Mouse (Mus musculus): ENCODE results near the gene Dhrs7b. TPM values are rescaled to one million over a fixed set of nuclear protein-coding genes. Genes with fewer than 3 reads are reported as not detected.

The Dhrs7b gene
- polyA plus RNA-seq, 1 experiment: 6.0 TPM

DNA sequence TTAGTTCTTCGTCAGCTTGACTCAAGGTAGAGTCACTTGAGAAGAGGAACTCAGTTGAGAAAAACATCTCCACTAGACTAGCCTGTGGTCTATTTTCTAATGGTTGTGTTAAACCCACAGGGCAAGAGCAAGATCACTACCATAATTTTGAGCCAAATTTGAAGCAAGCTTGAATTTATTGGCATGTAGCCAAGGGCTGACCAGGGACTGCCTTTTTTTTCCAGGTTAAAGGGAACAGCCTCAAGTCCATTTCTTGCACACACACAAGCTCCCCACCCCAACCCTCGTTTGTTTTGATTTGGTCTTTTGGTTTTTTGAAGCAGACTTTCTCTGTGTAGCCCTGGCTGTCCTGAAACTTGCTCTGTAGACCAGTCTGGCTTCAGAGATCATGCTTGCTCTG, 59.4 kb downstream of the Dhrs7b start:
- DNase-seq (ENCODE audit: low read depth in 1 of 2, low spot score in 2 of 2): no peak
- Histone ChIP-seq H3K27me3 (ENCODE audit: control insufficient read depth, insufficient read depth, low read length) (no peaks in the 10 kb centered on the region), H3K36me3 (ENCODE audit: control insufficient read depth, insufficient read depth, low read length) (no peaks in the 10 kb centered on the region), H3K4me1 (ENCODE audit: control insufficient read depth, insufficient read depth, insufficient read length) (no peaks in the 10 kb centered on the region), H3K27ac (ENCODE audit: insufficient read depth, low read length) (no peak overlapping the region), H3K4me3 (ENCODE audit: extremely low read depth, insufficient read depth, insufficient read length) (no peak overlapping the region)
- TF ChIP-seq CTCF (IDR thresholded peaks at IDR 0.05; ENCODE audit: extremely low read depth, insufficient read depth, insufficient read length, insufficient replicate concordance): no peak
- no peak for TF ChIP-seq POLR2A (IDR thresholded peaks at IDR 0.05; ENCODE audit: low read depth, low read length)
- 52% methylated on average over 2 of the region's 2 CpGs for WGBS

DNA sequence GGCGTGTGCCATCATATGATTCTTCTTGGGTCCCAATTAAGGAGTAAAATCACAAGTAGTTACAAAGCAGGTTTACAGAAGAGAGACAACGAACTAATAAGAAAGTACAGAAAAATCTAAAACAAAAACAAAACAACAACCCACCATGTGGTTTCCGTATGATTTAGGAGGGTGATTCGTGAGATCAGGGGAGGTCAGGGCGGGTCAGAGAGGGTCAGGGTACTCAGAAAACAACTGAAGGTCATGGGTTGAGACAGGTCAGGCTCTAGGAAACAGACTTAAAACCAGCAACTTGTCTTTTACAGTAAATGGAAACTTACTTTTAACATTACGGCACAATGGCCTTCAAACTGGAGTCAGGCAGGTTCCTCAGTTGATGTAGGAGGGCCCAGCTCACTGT, 59.9 kb downstream of the Dhrs7b start:
- no peak for DNase-seq (ENCODE audit: low read depth in 1 of 2, low spot score in 2 of 2)
- 73% methylated on average over 6 of the region's 6 CpGs for WGBS
- Histone ChIP-seq H3K36me3 (ENCODE audit: control insufficient read depth, insufficient read depth, low read length) (no peaks in the 10 kb centered on the region), H3K27me3 (ENCODE audit: control insufficient read depth, insufficient read depth, low read length) (no peaks in the 10 kb centered on the region), H3K4me3 (ENCODE audit: extremely low read depth, insufficient read depth, insufficient read length) (no peak overlapping the region), H3K27ac (ENCODE audit: insufficient read depth, low read length) (no peak overlapping the region), H3K4me1 (ENCODE audit: control insufficient read depth, insufficient read depth, insufficient read length) (no peaks in the 10 kb centered on the region)
- TF ChIP-seq CTCF (IDR thresholded peaks at IDR 0.05; ENCODE audit: extremely low read depth, insufficient read depth, insufficient read length, insufficient replicate concordance) (no peak), POLR2A (IDR thresholded peaks at IDR 0.05; ENCODE audit: low read depth, low read length) (no peak)

DNA sequence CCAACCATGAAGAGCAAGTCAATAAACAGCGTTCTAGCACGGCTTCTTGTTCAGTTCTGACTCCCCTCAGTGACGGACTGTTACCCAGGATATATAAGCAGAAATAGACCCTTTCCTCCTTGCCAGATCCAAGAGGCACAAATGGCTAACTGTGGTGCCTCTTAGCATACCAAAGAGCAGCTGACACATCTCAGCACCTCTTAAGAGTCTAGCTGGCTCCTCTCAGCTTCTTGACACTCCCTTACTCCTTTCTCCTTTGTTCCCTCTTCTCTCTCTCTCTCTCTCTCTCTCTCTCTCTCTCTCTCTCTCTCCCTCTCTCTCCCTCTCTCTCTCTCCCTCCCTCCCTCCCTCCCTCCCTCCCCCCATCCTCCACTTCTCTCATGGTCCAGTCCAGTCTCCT, 60.3 kb downstream of the Dhrs7b start:
- no peaks in the 10 kb centered on the region for H3K4me1 ChIP-seq (ENCODE audit: control insufficient read depth, insufficient read depth, insufficient read length)
- 71% methylated on average over 3 of the region's 3 CpGs for WGBS

DNA sequence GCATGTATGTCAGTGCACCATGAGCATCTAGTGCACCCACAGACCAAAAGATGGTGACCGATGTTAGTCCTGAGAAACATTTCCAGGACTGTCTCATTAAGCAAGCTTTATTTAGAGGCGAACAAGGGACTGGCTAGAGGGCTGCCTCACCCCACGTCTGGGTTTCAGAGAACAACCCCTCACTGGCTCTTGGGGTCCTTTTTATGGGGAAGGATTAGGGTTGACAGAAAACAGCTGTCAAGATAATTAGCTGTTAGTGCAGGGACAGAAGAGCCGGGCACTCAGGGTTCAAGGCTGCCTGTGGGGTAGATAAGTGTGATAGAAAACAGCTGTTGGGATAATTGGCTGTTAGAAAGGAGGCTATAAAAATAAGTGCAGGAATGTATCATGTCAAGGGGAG, 65.5 kb downstream of the Dhrs7b start:
- H3K27me3 ChIP-seq (ENCODE audit: control insufficient read depth, insufficient read depth, low read length): no peaks in the 10 kb centered on the region
- 61% methylated on average over 4 of the region's 4 CpGs for WGBS
- DNase-seq (ENCODE audit: low read depth in 1 of 2, low spot score in 2 of 2): no peak

More for the DNA sequence above, 60.3 kb downstream of the Dhrs7b start:
- no peak overlapping the region for H3K27ac ChIP-seq (ENCODE audit: insufficient read depth, low read length)
- no peak for DNase-seq (ENCODE audit: low read depth in 1 of 2, low spot score in 2 of 2)
- TF ChIP-seq CTCF (IDR thresholded peaks at IDR 0.05; ENCODE audit: extremely low read depth, insufficient read depth, insufficient read length, insufficient replicate concordance) (no peak), POLR2A (IDR thresholded peaks at IDR 0.05; ENCODE audit: low read depth, low read length) (no peak)
- H3K36me3 ChIP-seq (ENCODE audit: control insufficient read depth, insufficient read depth, low read length): no peaks in the 10 kb centered on the region
- H3K27me3 ChIP-seq (ENCODE audit: control insufficient read depth, insufficient read depth, low read length): no peaks in the 10 kb centered on the region
- no peak overlapping the region for H3K4me3 ChIP-seq (ENCODE audit: extremely low read depth, insufficient read depth, insufficient read length)

DNA sequence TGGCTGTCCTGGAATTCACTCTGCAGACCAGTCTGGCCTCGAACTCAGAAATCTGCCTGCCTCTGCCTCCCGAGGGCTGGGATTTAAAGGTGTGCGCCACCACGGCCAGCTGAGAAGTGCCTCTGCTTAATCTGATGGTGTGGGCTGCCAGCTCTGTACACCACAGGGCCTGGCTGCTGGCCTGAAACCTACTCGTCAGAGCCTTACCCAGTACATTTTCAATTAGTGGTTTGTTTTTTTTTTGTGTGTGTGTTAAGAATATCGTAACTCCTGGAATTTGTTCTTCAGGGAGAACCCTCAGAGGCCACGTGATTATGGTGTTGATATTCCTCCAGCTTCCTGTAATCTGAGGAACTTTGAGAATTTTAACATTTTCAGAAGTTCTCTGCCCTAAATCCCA, 71.6 kb downstream of the Dhrs7b start:
- no peak for DNase-seq (ENCODE audit: low read depth in 1 of 2, low spot score in 2 of 2)
- 80% methylated on average over 7 of the region's 7 CpGs for WGBS
- Histone ChIP-seq H3K27ac (ENCODE audit: insufficient read depth, low read length) (no peak overlapping the region), H3K27me3 (ENCODE audit: control insufficient read depth, insufficient read depth, low read length) (no peaks in the 10 kb centered on the region), H3K4me1 (ENCODE audit: control insufficient read depth, insufficient read depth, insufficient read length) (no peaks in the 10 kb centered on the region), H3K36me3 (ENCODE audit: control insufficient read depth, insufficient read depth, low read length) (peaks cover 18% of the 10 kb centered on the region), H3K4me3 (ENCODE audit: extremely low read depth, insufficient read depth, insufficient read length) (no peak overlapping the region)
- TF ChIP-seq CTCF (IDR thresholded peaks at IDR 0.05; ENCODE audit: extremely low read depth, insufficient read depth, insufficient read length, insufficient replicate concordance) (no peak), POLR2A (IDR thresholded peaks at IDR 0.05; ENCODE audit: low read depth, low read length) (no peak)

More for the DNA sequence above, 65.5 kb downstream of the Dhrs7b start:
- Histone ChIP-seq H3K36me3 (ENCODE audit: control insufficient read depth, insufficient read depth, low read length) (no peaks in the 10 kb centered on the region), H3K27ac (ENCODE audit: insufficient read depth, low read length) (no peak overlapping the region), H3K4me3 (ENCODE audit: extremely low read depth, insufficient read depth, insufficient read length) (no peak overlapping the region), H3K4me1 (ENCODE audit: control insufficient read depth, insufficient read depth, insufficient read length) (no peaks in the 10 kb centered on the region)
- no peak for TF ChIP-seq POLR2A (IDR thresholded peaks at IDR 0.05; ENCODE audit: low read depth, low read length)
- TF ChIP-seq CTCF (IDR thresholded peaks at IDR 0.05; ENCODE audit: extremely low read depth, insufficient read depth, insufficient read length, insufficient replicate concordance): no peak

DNA sequence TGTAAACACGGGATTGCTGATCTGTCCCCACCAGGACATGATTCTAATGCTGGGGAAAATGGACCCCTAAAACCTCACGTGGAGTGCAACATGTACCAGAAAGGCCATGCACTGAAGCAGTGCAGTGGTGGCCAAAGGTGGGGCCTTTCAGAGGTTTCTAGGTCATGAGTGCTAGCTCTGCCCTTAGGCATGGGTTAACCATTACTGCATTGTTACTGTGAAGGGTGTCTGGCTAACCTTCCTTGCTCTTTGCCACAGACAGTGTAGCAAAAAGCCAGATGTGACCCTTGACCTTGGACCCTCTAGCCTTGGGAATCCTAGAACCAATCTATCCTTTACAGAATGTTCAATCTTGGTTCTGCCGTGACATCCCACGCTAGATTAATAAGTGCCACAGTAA, 72.1 kb downstream of the Dhrs7b start:
- Histone ChIP-seq H3K27me3 (ENCODE audit: control insufficient read depth, insufficient read depth, low read length) (no peaks in the 10 kb centered on the region), H3K36me3 (ENCODE audit: control insufficient read depth, insufficient read depth, low read length) (peaks cover 18% of the 10 kb centered on the region), H3K27ac (ENCODE audit: insufficient read depth, low read length) (no peak overlapping the region), H3K4me1 (ENCODE audit: control insufficient read depth, insufficient read depth, insufficient read length) (no peaks in the 10 kb centered on the region), H3K4me3 (ENCODE audit: extremely low read depth, insufficient read depth, insufficient read length) (no peak overlapping the region)
- TF ChIP-seq POLR2A (IDR thresholded peaks at IDR 0.05; ENCODE audit: low read depth, low read length) (no peak), CTCF (IDR thresholded peaks at IDR 0.05; ENCODE audit: extremely low read depth, insufficient read depth, insufficient read length, insufficient replicate concordance) (no peak)
- DNase-seq (ENCODE audit: low read depth in 1 of 2, low spot score in 2 of 2): no peak
- WGBS: 87% methylated on average over 4 of the region's 4 CpGs

DNA sequence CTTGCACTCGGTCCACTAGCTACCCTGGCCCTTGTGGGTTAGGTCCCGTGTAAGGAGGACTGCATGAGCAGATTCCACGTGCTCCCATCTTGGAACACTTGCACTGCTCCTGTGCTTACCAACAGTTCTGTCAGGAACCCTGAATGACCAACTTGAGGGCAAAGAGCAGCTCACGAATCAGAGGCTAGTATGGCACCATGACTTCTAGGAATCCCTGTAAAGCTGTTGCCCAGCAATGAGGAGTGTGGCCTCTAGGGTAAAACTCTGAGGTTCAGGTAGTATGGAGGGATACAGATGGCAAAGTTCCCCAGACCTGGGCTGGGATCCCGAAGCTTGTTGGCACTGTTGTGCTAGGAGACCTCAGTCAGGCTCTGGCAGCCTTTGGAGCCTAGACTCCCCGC, 73.2 kb downstream of the Dhrs7b start:
- Histone ChIP-seq H3K36me3 (ENCODE audit: control insufficient read depth, insufficient read depth, low read length) (peaks cover 18% of the 10 kb centered on the region), H3K4me3 (ENCODE audit: extremely low read depth, insufficient read depth, insufficient read length) (no peak overlapping the region), H3K27ac (ENCODE audit: insufficient read depth, low read length) (no peak overlapping the region), H3K27me3 (ENCODE audit: control insufficient read depth, insufficient read depth, low read length) (no peaks in the 10 kb centered on the region), H3K4me1 (ENCODE audit: control insufficient read depth, insufficient read depth, insufficient read length) (no peaks in the 10 kb centered on the region)
- DNase-seq (ENCODE audit: low read depth in 1 of 2, low spot score in 2 of 2): no peak
- 92% methylated on average over 6 of the region's 6 CpGs for WGBS
- TF ChIP-seq CTCF (IDR thresholded peaks at IDR 0.05; ENCODE audit: extremely low read depth, insufficient read depth, insufficient read length, insufficient replicate concordance) (no peak), POLR2A (IDR thresholded peaks at IDR 0.05; ENCODE audit: low read depth, low read length) (no peak)
